Mouse (Mus musculus): ENCODE results near the gene Lce3a. TPM values are rescaled to one million over a fixed set of nuclear protein-coding genes. Genes with fewer than 3 reads are reported as not detected.

The Lce3a gene
- not detected for polyA plus RNA-seq (2015; fragmentation: Illumina TruSeq; extraction: RNeasy Lipid Tissue Mini Kit (QIAGEN cat#74804); ENCODE audit: insufficient read depth, low read depth, low replicate concordance)

DNA sequence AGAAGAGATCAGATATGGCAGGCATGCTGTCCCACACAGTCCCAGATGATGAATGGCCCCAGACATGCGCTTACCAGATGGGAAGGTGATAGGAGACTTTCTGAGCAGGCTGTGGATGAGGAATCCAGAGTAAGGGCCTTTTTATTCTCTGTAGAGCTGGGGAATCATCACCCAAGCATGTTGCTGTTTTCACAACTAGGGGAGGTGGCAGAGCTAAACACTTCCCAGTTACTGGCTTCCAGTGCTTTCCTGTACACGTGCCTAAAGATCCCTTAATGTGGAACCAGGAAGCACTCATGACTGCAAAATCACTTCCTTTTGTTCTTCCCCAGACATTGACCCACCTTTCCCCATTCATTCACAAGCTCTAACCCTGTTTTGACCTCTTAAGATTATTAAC is at the start of gene Lce3a:
Gene Lce3a (minus strand): TSS at position 101 of the 400 bp plus-strand sequence.

GRCm38 (mm10) chr3:92966761-92967160 is 40.7 kb upstream of the Lce3a start, which contains the start of gene Lce3e:
Gene Lce3e (plus strand): TSS chr3:92967061.

GRCm38 (mm10) chr3:92957090-92957489 is 31.1 kb upstream of the Lce3a start, which contains the start of gene Lce3d:
Gene Lce3d (plus strand): TSS chr3:92957390.

GRCm38 (mm10) chr3:92944186-92944585 is 18.2 kb upstream of the Lce3a start, which contains the start of gene Lce3c:
Gene Lce3c (plus strand): TSS chr3:92944486.

GRCm38 (mm10) chr3:92932679-92933078 is 6.6 kb upstream of the Lce3a start, which contains the start of gene Lce3b:
Gene Lce3b (plus strand): TSS chr3:92932979.

Other genes with a start within 250 kb of the Lce3a start
- gene Lce1c, start 247.0 kb downstream of the Lce3a start, polyA plus RNA-seq (2015; fragmentation: Illumina TruSeq; extraction: RNeasy Lipid Tissue Mini Kit (QIAGEN cat#74804); ENCODE audit: insufficient read depth, low read depth, low replicate concordance) = not detected
- gene Lce1d, start 239.0 kb downstream of the Lce3a start, polyA plus RNA-seq (2015; fragmentation: Illumina TruSeq; extraction: RNeasy Lipid Tissue Mini Kit (QIAGEN cat#74804); ENCODE audit: insufficient read depth, low read depth, low replicate concordance) = not detected
- not detected for gene Lce1e, start 217.2 kb downstream of the Lce3a start, polyA plus RNA-seq (2015; fragmentation: Illumina TruSeq; extraction: RNeasy Lipid Tissue Mini Kit (QIAGEN cat#74804); ENCODE audit: insufficient read depth, low read depth, low replicate concordance)
- not detected for gene Lce1f, start 205.9 kb downstream of the Lce3a start, polyA plus RNA-seq (2015; fragmentation: Illumina TruSeq; extraction: RNeasy Lipid Tissue Mini Kit (QIAGEN cat#74804); ENCODE audit: insufficient read depth, low read depth, low replicate concordance)
- gene Gm38119, start 187.1 kb downstream of the Lce3a start, polyA plus RNA-seq (2015; fragmentation: Illumina TruSeq; extraction: RNeasy Lipid Tissue Mini Kit (QIAGEN cat#74804); ENCODE audit: insufficient read depth, low read depth, low replicate concordance) = not detected
- gene Lce1g, start 173.9 kb downstream of the Lce3a start, polyA plus RNA-seq (2015; fragmentation: Illumina TruSeq; extraction: RNeasy Lipid Tissue Mini Kit (QIAGEN cat#74804); ENCODE audit: insufficient read depth, low read depth, low replicate concordance) = not detected
- not detected for gene Lce1h, start 161.2 kb downstream of the Lce3a start, polyA plus RNA-seq (2015; fragmentation: Illumina TruSeq; extraction: RNeasy Lipid Tissue Mini Kit (QIAGEN cat#74804); ENCODE audit: insufficient read depth, low read depth, low replicate concordance)
- not detected for gene Lce1i, start 147.3 kb downstream of the Lce3a start, polyA plus RNA-seq (2015; fragmentation: Illumina TruSeq; extraction: RNeasy Lipid Tissue Mini Kit (QIAGEN cat#74804); ENCODE audit: insufficient read depth, low read depth, low replicate concordance)
- gene Lce1j, start 135.7 kb downstream of the Lce3a start, polyA plus RNA-seq (2015; fragmentation: Illumina TruSeq; extraction: RNeasy Lipid Tissue Mini Kit (QIAGEN cat#74804); ENCODE audit: insufficient read depth, low read depth, low replicate concordance) = not detected
- not detected for gene Lce1k, start 118.3 kb downstream of the Lce3a start, polyA plus RNA-seq (2015; fragmentation: Illumina TruSeq; extraction: RNeasy Lipid Tissue Mini Kit (QIAGEN cat#74804); ENCODE audit: insufficient read depth, low read depth, low replicate concordance)
- not detected for gene Kprp, start 99.0 kb downstream of the Lce3a start, polyA plus RNA-seq (2015; fragmentation: Illumina TruSeq; extraction: RNeasy Lipid Tissue Mini Kit (QIAGEN cat#74804); ENCODE audit: insufficient read depth, low read depth, low replicate concordance)
- gene Lce1l, start 74.9 kb downstream of the Lce3a start, polyA plus RNA-seq (2015; fragmentation: Illumina TruSeq; extraction: RNeasy Lipid Tissue Mini Kit (QIAGEN cat#74804); ENCODE audit: insufficient read depth, low read depth, low replicate concordance) = not detected
- gene 2310050C09Rik, start 56.0 kb downstream of the Lce3a start, polyA plus RNA-seq (2015; fragmentation: Illumina TruSeq; extraction: RNeasy Lipid Tissue Mini Kit (QIAGEN cat#74804); ENCODE audit: insufficient read depth, low read depth, low replicate concordance) = not detected
- gene Lce3b, start 6.7 kb upstream of the Lce3a start, polyA plus RNA-seq (2015; fragmentation: Illumina TruSeq; extraction: RNeasy Lipid Tissue Mini Kit (QIAGEN cat#74804); ENCODE audit: insufficient read depth, low read depth, low replicate concordance) = not detected
- not detected for gene Lce3c, start 18.3 kb upstream of the Lce3a start, polyA plus RNA-seq (2015; fragmentation: Illumina TruSeq; extraction: RNeasy Lipid Tissue Mini Kit (QIAGEN cat#74804); ENCODE audit: insufficient read depth, low read depth, low replicate concordance)
- not detected for gene Lce3d, start 31.2 kb upstream of the Lce3a start, polyA plus RNA-seq (2015; fragmentation: Illumina TruSeq; extraction: RNeasy Lipid Tissue Mini Kit (QIAGEN cat#74804); ENCODE audit: insufficient read depth, low read depth, low replicate concordance)
- not detected for gene Lce3e, start 40.8 kb upstream of the Lce3a start, polyA plus RNA-seq (2015; fragmentation: Illumina TruSeq; extraction: RNeasy Lipid Tissue Mini Kit (QIAGEN cat#74804); ENCODE audit: insufficient read depth, low read depth, low replicate concordance)
- not detected for gene Lce3f, start 66.0 kb upstream of the Lce3a start, polyA plus RNA-seq (2015; fragmentation: Illumina TruSeq; extraction: RNeasy Lipid Tissue Mini Kit (QIAGEN cat#74804); ENCODE audit: insufficient read depth, low read depth, low replicate concordance)
- gene Crct1, start 89.5 kb upstream of the Lce3a start, polyA plus RNA-seq (2015; fragmentation: Illumina TruSeq; extraction: RNeasy Lipid Tissue Mini Kit (QIAGEN cat#74804); ENCODE audit: insufficient read depth, low read depth, low replicate concordance) = not detected
- not detected for gene Lce1m, start 92.8 kb upstream of the Lce3a start, polyA plus RNA-seq (2015; fragmentation: Illumina TruSeq; extraction: RNeasy Lipid Tissue Mini Kit (QIAGEN cat#74804); ENCODE audit: insufficient read depth, low read depth, low replicate concordance)
- gene Gm4858, start 142.6 kb upstream of the Lce3a start, polyA plus RNA-seq (2015; fragmentation: Illumina TruSeq; extraction: RNeasy Lipid Tissue Mini Kit (QIAGEN cat#74804); ENCODE audit: insufficient read depth, low read depth, low replicate concordance) = not detected
- gene Crnn, start 218.6 kb upstream of the Lce3a start, polyA plus RNA-seq (2015; fragmentation: Illumina TruSeq; extraction: RNeasy Lipid Tissue Mini Kit (QIAGEN cat#74804); ENCODE audit: insufficient read depth, low read depth, low replicate concordance) = not detected

Measured in pancreas, adult 10 weeks (tissue).